Mouse (Mus musculus): Measurements from ENCODE around the gene Stat3.

GRCm38 (mm10) chr11:100840866-100841265 is 98.5 kb downstream of the Stat3 start:
- no peak for TF ChIP-seq CTCF (conservative IDR thresholded peaks at IDR 0.05; ENCODE audit: low read length)
- no peak for TF ChIP-seq NANOG (IDR thresholded peaks at IDR 0.05; ENCODE audit: borderline replicate concordance, low read length)

Data from E14TG2a.4 (cell line).